Mouse (Mus musculus): Measurements from ENCODE around the gene Capn5.

DNA sequence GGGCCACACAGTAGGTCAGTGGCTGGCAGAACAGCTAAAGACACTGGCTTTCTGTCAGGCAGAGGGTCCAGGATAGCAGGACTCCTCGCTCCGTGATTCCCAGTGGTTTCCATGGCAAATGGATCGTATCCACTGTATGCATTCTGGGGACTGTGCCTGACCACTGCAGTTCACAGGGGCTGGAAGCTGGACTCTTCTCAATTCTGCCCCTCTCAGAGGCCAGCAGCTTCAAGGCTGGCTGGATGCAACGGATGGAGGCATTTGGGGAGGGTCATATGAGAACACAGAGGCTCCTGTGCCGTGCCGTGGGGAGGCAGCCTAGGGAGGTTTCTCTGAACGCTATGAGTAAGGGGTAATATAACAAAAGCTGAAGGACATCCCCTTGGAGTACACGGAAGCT is 35.8 kb downstream of the Capn5 start:
- no peak for TF ChIP-seq POLR2A (IDR thresholded peaks at IDR 0.05; ENCODE audit: insufficient read depth, low read length)
- no peak for TF ChIP-seq CTCF (IDR thresholded peaks at IDR 0.05; ENCODE audit: low read depth, low read length)
- no peak for TF ChIP-seq EP300 (IDR thresholded peaks at IDR 0.05; ENCODE audit: insufficient read depth, low read depth, low read length)
